Mouse (Mus musculus) mature B cell (primary cell): ENCODE measurements around the gene Olfr1153.

ENCODE experiments used
- in situ Hi-C: fragments of 300-500 bp; cut with MboI; formaldehyde crosslinking; loops from 2 replicates; pipeline ENCODE4 v1.14.3; 2019

Gene Olfr1153

DNA sequence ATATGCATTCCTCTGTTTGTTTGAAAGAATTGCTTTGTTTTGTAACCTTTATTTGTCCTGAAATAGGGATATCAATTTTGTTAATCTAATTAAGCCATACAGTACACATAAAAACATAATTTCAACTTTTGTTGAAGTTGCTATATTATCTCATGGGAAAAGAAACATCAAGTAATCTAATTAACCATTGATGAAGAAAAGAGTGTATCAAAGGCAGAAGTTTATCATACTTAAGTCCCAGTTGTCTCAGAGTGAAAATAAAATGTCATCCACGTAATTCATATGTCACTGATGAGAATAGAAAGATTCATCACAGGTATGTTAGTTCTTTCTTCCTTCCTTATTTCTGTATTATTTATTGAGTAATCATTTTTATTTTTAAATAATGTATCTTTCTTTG, at the start of gene Olfr1153:
Olfr1153 (plus strand) TSS at position 301 of the 400 bp plus-strand sequence.
- in situ Hi-C loops, result no loop called here

DNA sequence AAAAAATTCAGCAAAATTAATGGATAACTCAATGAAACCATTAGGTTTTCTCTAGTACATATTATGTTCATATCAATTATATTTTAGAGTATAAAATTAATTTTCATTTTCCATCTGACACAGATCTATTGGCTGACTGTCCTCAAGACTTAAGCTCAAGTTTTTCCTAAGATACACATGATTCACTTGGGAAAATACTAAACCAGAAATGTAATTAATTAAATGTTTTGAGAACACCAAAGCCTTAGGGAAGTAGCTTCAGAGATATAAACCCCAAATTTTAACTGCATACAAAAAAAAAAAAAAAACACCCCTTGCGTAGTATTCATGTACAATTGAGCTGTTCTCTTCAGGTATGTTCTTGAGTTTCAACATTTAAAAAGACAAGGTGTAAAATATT, 39.2 kb upstream of the Olfr1153 start, which contains the start of gene Olfr1151:
Olfr1151 (plus strand) TSS at position 301 of the 400 bp plus-strand sequence.
- in situ Hi-C loops, result no loop called here

DNA sequence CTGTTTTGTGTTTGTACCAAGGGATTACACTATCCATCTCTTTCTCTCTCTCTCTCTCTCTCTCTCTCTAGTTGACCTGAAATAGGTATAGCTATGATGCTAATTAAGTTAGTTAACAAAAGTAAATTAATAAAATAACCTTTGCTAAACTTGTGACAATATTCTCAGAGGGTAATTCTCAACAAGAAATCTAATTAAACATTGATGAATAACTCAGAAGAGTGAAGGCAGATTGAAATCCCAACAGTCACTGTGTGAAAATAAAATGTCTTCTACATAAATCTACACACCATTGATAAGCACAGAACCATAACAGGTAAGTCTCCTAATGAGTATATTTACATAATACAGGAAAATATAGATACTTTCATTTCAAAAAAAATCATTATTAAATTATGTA, 28.6 kb upstream of the Olfr1153 start, which contains the start of gene Olfr1152:
Olfr1152 (plus strand) TSS at position 301 of the 400 bp plus-strand sequence.
- in situ Hi-C loops, result no loop called here

DNA sequence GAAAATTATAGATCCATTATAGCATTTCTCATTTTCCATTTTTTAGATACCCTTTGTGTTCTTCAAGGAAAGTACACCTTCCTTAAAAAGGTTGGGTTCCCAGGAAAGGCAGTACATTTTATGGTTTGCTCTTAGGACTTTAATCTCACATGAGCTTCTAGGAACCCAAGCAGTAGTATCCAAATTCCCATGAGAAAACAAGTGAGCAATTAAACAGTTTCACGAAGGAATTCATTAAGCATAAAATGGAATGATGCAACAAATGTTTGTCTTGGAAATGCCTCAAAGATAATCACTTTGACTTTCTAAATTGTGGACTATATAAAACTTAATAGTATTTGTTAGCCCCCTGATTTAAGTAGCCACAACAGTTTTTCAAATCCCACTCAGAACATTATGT, 10.3 kb downstream of the Olfr1153 start, which contains the start of gene Olfr1154:
Olfr1154 (minus strand) TSS at position 101 of the 400 bp plus-strand sequence.
- in situ Hi-C loops, result no loop called here

DNA sequence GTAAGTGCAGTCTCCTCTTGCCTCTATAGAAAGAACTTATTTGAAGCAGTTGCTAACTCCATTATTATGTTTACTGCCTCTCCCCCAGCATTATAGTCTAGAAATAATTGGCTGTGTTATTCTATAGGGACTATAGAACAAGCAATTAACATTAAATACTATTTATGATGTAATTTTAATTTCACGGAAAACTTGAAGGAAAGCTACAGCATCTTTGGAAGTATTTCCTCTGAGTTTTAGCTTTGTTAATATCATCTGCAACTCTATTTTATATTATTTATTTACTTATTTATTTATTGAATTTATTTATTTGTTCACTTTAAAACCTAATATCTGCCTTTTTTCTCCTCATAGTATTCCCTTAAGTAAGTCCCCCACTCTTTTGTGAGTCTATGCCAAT, 50.3 kb downstream of the Olfr1153 start, which contains the start of gene Olfr1155:
Olfr1155 (minus strand) TSS at position 101 of the 400 bp plus-strand sequence.
- in situ Hi-C loops, result no loop called here
